Mouse (Mus musculus) cortical plate, adult 2 months (tissue): ENCODE results near the gene Fyb. TPM values are rescaled to one million over a fixed set of nuclear protein-coding genes. Genes with fewer than 3 reads are reported as not detected.

Experiments used
- H3K27ac ChIP-seq: fragments of 200-500 bp; 2 replicates; pipeline ENCODE4 v1.5.1; 2012; ENCODE audit warnings: low read length, control low read depth, inconsistent platforms; ENCODE audit not compliant: insufficient read depth
- H3K4me1 ChIP-seq: fragments of 200-500 bp; 2 replicates; pipeline ENCODE4 v1.6.1; 2011; ENCODE audit warnings: low read length; ENCODE audit not compliant: control insufficient read depth, insufficient read depth
- H3K4me3 ChIP-seq: fragments of 200-500 bp; 2 replicates; pipeline ENCODE4 v1.5.1; 2011; ENCODE audit warnings: mild to moderate bottlenecking, low read length, control low read depth; ENCODE audit not compliant: insufficient read depth
- CTCF ChIP-seq: fragments of 200-500 bp; IDR thresholded peaks from 2 replicates; pipeline ENCODE4 v1.5.1; 2011; ENCODE audit warnings: mild to moderate bottlenecking, control low read depth, low read length; ENCODE audit not compliant: insufficient read depth; ENCODE audit errors: extremely low read depth
- POLR2A ChIP-seq: fragments of 200-500 bp; IDR thresholded peaks from 2 replicates; pipeline ENCODE4 v1.6.1; 2011; ENCODE audit warnings: mild to moderate bottlenecking, low read length, control low read depth; ENCODE audit not compliant: insufficient read depth; ENCODE audit errors: extremely low read depth
- polyA plus RNA-seq: library from polyadenylated mRNA; depleted of rRNA; stranded (reverse); fragments of >200 nt; gene quantifications from 2 replicates; pipeline ENCODE4 v1.2.3, GENCODE M21; 2012

Fyb gene
- polyA plus RNA-seq, 1 experiment = 4.7 TPM

- Histone ChIP-seq H3K4me3 (no peak overlapping the region), H3K27ac (no peak overlapping the region), H3K4me1 (no peaks in the 10 kb centered on the region)
- no peak for TF ChIP-seq POLR2A
- TF ChIP-seq CTCF = no peak
Measured at GRCm38 (mm10) chr15:6591527-6591926, 68.9 kb downstream of the Fyb start.

DNA sequence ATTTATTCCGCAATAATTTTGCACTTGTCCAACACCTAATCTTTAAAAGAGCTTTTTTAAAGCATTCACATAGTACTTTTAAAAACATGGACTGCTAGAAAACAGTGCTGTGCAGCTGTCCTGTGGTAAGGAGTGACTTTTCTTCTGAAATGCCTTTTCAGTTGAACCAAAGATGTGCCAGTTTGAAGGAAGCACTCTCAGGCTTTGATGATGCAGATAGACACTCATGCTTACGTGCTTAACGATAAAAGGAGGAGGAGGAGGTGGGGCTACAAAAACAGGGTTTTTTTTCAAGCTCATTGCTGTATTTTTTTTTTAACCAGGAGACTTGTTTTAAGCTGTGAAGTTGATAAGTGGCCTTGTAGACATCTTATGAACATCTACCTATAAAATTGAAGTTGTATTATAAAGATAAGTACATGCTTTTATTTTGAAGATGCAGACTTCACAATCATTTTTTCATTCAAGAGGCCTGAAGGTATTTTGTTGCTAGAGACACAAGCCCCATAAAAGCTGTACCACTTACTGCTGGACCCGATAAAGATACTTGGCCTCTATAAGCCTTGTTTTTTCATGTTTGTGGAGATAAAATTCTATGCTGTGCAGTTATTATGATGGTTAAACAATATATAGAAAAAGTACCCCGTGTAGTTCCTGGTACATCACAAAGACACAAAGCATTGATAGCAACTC lies 70.1 kb downstream of the Fyb start:
- no peak for TF ChIP-seq CTCF
- TF ChIP-seq POLR2A = no peak
- Histone ChIP-seq H3K4me3 (no peak overlapping the region), H3K27ac (no peak overlapping the region), H3K4me1 (no peaks in the 10 kb centered on the region)

DNA sequence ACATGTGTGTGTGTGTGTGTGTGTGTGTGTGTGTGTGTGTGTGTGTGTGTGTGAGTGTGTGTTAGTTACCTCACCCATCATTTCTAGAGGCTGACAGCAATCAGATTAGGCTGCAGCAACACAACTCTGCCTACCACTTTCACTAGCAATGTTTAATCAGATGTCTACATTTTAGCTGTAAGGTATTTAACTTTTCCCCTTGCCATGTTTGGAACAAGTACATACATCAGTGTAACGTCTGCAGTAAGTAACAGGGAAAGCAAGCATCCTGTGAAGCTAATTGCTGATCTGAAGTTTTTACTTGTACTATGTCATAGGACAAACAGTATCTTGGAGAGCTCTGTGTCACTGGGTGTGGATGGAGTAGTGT lies 70.6 kb downstream of the Fyb start:
- TF ChIP-seq CTCF = no peak
- no peak overlapping the region for H3K4me3 ChIP-seq
- H3K4me1 ChIP-seq = no peaks in the 10 kb centered on the region
- no peak overlapping the region for H3K27ac ChIP-seq

DNA sequence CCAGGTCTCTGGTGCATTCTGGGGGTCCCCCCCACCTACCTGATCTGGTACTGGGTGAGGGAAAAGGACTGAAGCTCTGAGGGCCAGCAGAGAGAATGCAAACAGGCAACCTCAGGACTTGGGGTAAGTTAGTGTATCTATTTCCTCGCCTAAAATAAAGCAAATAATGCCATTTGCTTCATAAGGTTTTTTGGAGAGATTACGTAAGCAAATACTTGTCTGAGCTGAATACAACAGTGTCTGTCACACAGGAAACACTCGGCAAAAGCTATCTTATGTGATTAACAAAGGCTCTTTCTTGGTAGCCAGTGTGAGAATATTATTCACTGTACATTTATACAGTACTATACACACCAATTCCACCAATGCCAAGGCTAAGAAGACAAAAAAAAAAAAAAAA lies 76.0 kb downstream of the Fyb start:
- TF ChIP-seq POLR2A (no peak), CTCF (no peak)
- Histone ChIP-seq H3K27ac (no peak overlapping the region), H3K4me3 (no peak overlapping the region), H3K4me1 (no peaks in the 10 kb centered on the region)

- H3K4me1 ChIP-seq = no peaks in the 10 kb centered on the region
- no peak for TF ChIP-seq CTCF
- no peak for TF ChIP-seq POLR2A
- no peak overlapping the region for H3K27ac ChIP-seq
- no peak overlapping the region for H3K4me3 ChIP-seq
Measured at GRCm38 (mm10) chr15:6600314-6600713, 77.7 kb downstream of the Fyb start.

DNA sequence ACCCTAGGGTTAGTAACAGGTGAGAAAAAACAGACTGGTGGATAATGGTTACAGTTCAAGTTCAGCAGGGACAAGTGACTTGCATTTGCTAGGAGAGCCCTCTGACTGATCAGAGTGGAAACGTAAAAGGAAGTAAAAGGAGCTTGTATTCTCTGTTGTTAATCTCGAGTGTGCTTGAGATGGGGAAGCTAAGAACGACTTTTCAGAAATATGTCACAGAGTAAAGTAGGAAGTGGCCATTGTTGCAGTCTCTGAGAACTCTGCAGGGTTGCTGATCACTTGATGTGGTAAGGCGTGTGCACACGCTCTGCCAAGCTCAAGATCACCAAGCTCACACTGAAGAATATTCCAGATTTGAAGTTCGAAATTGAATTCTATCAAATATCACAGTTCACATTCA lies 78.7 kb downstream of the Fyb start:
- Histone ChIP-seq H3K4me3 (no peak overlapping the region), H3K27ac (no peak overlapping the region), H3K4me1 (no peaks in the 10 kb centered on the region)
- no peak for TF ChIP-seq CTCF
- no peak for TF ChIP-seq POLR2A

GRCm38 (mm10) chr15:6602003-6602402 lies 79.3 kb downstream of the Fyb start:
- Histone ChIP-seq H3K4me3 (no peak overlapping the region), H3K4me1 (no peaks in the 10 kb centered on the region), H3K27ac (no peak overlapping the region)
- TF ChIP-seq POLR2A (no peak), CTCF (no peak)

GRCm38 (mm10) chr15:6610703-6611102 lies 88.0 kb downstream of the Fyb start:
- no peaks in the 10 kb centered on the region for H3K4me1 ChIP-seq
- TF ChIP-seq POLR2A (no peak), CTCF (no peak)
- H3K27ac ChIP-seq = no peak overlapping the region
- H3K4me3 ChIP-seq = no peak overlapping the region

GRCm38 (mm10) chr15:6612835-6613234 lies 90.2 kb downstream of the Fyb start:
- TF ChIP-seq CTCF (no peak), POLR2A (no peak)
- H3K27ac ChIP-seq = no peak overlapping the region
- no peak overlapping the region for H3K4me3 ChIP-seq
- no peaks in the 10 kb centered on the region for H3K4me1 ChIP-seq

DNA sequence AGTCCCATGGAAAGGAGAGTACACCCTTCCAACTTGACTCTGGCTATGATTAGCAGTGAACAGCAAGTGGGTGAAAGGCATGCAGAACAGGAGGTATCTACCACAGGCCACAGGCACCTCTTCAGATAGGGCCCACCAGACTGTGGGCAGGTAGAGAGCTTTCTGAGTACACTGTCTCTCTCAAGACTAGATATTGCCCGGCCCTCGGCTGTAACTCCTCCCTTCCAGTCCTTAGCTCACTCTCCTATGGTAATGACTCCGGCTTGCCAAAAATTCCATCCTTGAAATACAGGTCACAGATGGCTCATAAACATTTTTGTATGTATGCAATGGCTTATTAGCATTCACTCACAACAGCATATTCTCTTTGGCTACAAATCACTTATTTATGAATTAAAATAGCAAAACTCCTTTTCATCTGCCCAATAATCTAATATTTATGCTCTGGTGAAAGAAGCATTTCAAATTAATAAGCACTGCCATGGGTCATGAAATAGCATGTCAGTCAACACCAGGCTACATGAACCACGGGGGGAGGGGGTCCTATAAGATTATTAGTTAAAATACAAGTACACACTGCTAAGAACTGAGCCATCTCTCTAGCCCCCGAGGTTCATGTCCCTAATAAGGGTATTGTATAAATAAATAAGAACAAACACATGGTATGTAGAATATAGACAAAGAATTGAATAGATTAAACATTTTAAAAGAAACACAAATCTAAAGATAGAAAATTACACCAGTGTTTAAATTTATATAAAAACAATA lies 93.9 kb downstream of the Fyb start:
- no peak for TF ChIP-seq POLR2A
- TF ChIP-seq CTCF = no peak
- no peak overlapping the region for H3K4me3 ChIP-seq
- no peaks in the 10 kb centered on the region for H3K4me1 ChIP-seq
- no peak overlapping the region for H3K27ac ChIP-seq
